Mouse (Mus musculus) spleen, postnatal 10 days (tissue): ENCODE measurements at regions not wholly inside any gene's neighbourhood (a gene's known extent, or its start where the extent isn't known, plus 50 kb on each side); places are given as distances from the start of the nearest gene placed in this dataset.

ENCODE experiments used
- DNase-seq, 2 experiments: peaks; one replicate each; pipeline ENCODE4 v3.0.0; 2021 to 2022; ENCODE audit warnings: low spot score in 2 of 2

DNA sequence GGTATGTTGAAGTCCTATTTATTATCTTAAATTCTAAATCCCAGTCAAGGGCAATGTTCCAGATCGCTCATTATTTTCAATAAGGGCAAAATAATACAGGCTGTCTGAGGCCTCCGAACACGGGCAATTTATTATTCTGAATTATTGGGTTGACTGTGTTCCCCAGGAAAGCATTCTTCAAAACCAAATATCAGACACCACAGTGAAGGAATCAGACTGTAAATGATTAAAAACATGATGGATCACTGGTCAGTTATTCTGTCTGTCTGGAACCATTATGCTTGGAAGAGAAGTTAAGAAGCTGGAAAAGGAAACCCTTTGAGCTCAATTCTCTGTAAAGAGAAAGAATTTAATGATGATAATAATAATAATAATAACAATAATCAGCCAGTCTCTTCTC is 417.4 kb upstream of the Dcn start:
- no peak for DNase-seq

DNA sequence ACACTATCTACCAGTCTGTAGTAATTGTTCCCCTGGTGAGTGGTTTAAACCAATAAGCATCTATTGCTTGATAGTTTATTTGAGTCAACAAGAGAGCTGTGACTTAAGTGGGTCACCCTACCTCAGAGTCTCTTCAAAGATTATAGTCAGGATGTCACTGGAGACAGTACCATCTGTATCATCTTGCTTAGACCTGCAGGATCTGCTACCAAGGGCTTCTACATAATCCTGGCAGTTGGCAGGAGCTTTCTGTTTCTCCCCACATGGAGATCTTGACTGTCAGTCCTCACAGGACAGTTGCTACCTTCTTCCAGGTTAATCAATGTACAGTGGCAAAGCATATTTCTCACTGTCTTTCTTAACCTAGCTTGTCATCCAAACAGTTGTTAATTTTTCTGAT is 414.9 kb upstream of the Dcn start:
- no peak for DNase-seq

DNA sequence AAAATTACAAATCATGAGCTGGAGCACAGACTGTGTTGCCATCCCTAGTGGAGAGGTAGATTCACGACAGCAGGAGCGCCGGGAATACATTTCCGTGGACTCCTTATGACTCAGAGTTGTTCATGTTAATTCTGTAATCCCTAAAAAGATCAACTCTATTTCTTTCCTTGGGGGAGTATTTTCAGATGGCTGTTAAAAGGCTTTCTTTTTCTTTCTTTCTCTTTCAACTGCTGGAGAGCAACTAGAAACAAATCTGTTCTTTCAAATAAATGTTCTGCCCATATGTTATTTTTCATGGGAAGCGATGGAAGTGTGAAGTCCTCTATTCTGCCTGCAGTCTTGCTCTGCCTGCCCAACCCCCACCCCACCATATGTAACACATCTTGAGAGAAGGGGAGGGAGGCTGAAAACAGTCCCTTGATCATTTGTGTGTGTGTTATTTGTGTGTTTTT is 401.4 kb upstream of the Dcn start:
- DNase-seq, result no peak

DNA sequence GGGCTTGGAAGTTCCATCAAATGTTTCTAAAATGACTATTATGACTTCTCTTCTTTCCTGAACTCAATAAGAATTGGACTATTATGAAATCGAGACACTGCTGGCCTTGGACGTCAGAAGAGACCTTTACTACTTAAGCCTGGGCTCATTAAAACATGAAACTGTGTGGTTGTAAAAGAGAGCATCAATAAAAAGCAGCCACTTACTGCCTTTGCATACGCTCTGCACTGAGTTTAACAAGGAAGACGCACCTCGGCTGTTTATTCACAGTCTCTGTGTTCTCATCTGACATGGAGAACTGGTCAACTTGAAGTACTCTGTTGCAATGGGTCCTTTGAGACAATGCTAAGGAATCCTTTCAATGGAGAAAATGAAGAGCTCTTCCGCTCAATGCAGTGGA is 399.8 kb upstream of the Dcn start:
- DNase-seq, result no peak

DNA sequence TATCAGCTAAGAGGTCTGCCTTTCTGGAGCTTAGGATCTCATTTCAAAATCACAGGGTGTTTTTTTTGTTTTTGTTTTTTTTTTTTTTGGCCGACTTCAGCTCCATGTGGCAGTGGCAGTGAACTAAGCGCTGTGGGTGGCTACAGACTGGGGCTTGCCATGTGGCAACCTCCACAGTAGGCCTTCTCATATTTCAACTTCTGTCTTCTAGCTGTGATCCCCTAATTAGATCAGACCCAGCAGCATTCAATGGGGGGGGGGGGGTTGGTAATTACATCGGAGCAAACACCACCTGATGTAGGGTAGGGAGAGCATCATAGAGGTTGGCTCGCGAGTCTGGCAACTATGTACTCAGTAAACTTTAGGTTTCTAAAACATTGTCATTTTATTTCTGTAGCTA is 392.1 kb upstream of the Dcn start:
- no peak for DNase-seq

DNA sequence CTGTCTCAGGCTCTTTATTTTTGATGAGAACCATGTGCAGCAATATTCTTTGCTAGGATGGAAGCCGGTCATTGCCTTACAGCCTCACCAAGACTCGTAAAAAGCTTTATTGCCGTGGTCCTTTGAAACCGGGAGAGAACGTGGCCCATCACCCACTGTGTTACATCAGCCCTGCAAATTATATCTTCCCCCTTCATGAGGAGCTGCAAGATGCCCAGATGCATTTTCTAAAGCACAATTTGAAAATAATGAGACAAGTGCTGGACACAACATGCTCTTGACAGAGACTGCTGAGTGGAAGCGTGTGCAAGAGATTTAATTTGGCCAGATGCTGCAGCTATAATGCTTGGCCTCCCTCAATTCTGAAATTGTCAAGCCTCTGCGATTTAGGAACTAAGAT is 389.2 kb upstream of the Dcn start:
- no peak for DNase-seq

DNA sequence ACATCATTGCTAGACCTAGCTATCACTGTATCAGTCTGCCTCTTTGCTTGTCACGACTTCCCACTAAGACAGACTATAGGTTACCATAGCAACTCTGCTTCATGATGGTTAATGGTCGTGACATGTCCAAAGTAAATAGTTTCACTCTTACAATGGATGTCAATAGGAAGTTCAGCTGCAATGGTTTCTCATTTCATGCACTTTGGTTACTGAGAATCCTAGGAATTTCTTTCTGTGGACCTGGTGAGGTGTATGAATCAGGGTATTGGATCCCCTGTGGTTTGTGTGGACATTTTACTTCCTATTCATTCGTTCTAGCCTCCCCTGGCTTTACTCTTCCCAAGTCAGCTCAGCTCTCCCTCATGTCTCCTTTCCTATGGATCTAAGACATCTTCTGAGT is 385.5 kb upstream of the Dcn start:
- no peak for DNase-seq

DNA sequence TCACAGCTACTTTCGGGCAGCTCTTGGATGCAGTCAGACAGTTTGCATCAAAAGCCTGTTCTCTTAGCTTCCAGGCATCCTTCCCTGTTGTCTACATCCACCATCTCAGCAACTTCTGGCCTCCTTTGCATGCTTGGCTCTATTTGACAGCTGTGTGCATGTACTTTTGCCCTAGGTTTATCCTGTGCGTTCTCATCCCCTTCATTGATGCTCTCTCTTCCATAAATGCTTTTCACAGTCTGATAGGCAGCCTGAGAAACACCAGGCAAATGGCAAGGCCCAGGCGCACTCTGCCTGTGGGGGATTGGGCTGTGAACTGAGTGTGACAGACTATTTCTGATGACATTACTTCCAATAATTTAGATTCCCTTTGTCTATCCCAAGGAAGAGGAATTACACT is 364.9 kb upstream of the Dcn start:
- no peak for DNase-seq

DNA sequence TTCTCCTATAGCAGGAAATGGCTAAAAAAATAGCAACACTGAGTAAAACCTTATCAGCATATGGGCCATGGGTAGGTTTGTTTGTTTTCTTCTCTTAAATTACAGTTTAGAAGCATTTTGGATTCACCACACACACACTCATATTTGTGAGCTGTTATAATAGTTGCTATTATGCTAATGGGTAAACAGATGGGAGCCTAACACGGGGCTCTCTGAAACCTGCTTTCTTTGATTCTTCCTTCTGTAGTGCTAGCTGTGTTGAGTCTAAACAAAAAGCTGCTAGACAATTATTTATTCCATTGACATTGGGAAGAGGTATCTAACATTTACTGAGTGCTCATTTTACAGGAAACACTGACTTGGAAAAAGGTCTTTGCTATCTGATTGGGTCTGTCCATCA is 356.7 kb upstream of the Dcn start:
- DNase-seq, result no peak

DNA sequence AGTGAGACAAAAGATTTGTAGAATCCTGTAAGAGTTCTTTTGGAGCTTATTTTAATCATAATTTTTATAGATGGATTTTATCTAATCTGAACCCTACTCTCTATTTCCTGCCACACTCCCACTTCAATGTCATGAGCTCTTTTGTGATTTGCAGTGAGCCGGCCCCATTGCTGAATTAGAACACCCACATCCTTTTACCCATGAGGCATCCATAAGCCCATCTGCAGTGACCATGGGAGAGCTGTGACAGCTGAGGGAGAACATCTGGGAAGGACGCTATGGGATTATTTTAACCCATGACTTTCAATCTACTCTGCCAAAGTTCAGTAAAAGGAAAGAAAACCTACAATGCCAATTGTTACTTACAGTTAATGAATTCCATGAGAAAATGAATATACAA is 337.8 kb upstream of the Dcn start:
- no peak for DNase-seq

DNA sequence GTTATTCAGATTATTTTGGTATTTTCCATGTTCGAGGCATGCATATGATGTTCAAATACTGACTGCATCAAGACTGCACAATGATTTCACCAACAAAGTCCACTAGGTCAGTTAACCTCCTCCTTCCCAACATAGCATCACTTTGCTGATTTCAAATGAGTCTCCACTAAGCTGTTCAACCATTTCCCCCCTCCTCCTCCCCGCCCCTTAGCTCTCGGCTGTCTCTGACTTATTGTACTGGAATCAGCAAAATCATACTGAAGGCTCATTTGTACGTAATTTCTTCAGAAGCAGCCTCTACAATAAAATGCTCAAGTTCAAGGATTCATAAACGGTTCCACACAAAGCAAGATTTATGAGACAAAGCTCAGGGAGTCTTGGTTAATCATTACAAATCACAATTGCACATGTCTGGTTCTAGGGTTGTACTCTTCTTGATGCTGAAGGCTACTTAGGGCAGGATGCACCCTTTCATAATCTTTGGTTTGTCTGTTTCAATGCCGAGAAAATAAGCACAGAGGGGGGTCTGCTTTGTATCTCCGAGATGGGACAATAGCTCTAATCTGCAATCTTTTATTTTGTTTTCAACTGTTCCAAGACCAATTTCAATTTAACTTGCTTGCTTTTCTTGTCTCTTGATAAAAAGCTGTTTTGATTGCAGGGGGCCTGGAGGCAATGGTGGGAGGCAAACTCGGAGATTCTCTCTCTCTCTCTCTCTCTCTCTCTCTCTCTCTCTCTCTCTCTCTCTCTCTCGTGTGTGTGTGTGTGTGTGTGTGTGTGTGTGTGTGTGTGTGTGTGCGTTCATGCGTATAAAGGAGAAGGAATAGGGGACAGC is 320.6 kb upstream of the Dcn start:
- DNase-seq, result no peak

DNA sequence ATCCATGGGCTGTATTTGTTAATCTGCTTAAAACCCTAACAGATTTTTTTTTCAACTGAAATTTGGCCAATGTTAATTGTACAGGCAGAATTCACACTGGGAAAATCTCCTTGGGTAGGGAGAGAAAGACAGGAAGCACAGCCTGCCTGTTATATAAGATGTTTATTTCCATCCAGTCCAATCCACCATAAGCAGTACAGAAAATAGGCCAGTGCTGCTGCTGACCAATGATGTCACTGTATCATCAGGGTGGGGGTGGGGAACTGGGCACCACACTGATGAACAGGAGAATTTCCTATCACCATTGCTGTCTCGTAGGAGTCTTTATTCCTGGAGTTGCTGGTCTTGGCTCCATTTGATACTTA is 320.0 kb upstream of the Dcn start:
- no peak for DNase-seq

DNA sequence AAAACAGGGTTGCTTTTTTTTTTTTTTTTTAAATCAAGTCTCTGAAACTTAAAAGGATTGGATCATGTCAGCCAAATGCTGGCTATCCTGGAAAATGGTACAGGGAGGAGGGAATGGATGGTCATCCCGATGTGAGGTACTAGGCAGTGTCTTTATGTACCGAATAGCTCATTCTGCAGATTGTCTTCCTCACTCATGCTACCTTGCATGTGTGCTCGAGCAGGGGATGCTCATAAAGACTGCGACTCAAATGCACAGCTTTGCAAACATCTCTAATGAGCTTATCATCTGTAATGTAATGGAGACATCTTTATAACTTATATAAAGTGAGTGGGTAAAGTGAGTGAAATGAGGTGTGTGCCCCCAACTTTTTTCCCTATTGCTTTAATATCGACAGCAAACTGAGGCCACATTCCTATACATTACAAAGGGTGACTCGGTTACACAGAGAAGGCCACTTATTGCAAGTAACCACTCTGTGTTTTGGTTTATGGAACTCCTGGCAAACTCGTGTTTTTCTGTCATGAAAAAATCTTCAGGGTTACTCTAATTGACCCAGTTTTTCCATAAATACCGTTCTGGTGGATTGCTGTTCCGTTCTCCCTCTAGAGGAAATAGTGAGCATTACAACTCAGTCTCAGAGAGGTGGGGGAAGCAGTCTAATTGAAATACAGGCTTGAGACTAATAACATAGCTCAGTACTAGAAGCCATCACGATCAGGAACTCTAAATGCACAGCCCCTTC is 319.4 kb upstream of the Dcn start:
- DNase-seq, result no peak

DNA sequence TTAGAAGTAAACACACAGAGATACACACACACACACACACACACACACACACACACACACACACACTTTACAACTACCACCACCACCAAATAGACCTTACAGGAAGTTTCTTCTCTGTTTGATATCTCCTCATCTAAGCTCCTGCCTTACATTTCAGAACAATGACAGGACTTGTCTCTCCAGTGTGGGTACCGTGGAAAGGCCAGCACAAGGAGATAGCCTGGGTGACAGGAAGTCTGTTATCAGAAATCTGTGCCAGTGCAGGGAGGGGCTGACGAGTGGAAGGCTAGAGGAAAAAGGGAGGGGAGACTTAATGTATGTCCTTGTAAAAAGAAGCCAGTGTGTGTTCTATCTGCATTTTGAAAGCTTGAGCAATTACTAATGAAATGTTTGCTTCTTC is 318.5 kb upstream of the Dcn start:
- no peak for DNase-seq

DNA sequence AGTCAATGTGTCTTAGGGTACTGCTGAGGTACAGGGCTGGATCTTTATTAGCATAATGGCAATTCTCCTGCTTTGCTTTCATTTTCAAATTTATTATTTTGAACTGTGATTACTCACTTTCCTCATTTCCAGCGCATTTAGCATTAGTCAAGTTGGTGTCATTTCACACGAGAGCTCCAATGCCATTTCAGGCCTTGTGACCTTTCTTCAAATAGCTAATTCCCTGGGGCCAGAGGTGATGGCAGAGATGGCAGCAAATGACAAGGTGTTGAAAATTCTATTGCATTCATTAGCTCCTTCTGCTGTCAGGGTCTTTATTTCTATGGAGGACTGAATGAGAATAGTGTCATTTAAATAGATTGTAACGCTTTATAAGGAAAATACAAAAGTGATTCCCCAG is 300.9 kb upstream of the Dcn start:
- no peak for DNase-seq

DNA sequence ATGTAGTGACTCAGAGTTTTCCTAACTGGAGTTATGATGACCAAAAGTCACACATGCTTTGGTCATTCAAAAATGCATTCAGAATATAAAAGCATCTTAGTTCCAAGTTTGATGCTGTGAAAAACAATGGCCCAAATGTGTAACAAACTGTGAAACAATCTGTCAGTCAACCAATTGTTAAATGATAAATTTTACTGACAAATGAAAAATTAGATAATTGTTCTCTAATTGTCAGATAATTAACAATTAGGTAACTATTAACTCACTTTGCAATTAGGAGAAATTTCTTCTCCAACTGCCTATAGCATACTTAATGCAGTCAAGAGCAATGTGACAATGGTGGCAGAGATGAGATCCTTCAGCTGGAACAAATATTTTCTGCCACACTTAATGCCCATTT is 289.7 kb upstream of the Dcn start:
- DNase-seq, result no peak

DNA sequence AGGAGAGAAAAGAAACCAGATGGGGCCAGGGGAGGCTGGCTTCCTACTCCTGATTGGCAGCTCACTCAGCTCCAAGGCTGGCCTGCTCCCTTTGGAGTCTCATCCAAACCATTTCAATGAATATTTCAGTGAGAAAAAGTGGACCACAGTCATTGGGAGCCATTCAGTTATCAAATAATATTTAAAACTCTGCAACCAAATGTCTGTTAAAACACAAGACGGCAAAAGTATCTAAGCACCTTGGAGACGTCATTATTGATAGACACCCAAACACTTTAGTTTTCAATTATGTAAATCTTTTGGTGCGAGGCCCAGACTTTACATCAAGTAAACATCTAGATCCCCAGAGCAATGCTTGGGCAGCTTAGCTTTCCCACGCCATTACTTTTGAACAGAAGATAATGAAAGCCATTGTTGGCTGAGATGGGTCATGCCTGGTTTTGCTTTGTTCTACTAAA is 268.1 kb upstream of the Dcn start:
- DNase-seq, result no peak

DNA sequence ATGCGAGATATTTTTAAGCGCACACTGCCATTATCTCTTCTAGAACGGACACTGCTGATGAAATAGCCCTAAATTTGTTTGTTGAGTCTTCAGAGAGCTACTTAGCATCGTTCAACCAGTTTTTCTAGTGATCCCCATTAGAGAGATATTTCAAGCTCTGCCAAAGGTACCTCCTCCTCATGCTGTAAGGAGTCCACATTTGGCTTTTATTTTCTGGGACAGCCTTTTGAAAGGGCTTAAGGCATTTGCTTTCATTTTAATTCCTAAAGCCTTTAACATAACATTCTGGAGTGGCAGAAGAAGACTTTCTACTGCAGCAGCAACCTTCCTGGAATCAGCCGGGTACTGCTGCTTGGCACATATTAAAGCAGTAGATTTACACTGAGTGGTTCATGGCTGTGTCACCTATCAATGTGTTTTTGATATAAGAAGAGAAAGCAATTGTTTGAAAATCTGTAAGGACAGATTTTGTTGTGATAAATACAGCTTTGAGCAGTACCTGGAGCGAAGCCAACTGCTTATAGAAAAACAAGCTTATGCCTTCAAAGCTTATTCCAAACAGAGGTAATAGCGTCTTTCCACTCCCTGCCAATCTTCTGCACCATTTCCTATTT is 267.5 kb upstream of the Dcn start:
- DNase-seq, result no peak

DNA sequence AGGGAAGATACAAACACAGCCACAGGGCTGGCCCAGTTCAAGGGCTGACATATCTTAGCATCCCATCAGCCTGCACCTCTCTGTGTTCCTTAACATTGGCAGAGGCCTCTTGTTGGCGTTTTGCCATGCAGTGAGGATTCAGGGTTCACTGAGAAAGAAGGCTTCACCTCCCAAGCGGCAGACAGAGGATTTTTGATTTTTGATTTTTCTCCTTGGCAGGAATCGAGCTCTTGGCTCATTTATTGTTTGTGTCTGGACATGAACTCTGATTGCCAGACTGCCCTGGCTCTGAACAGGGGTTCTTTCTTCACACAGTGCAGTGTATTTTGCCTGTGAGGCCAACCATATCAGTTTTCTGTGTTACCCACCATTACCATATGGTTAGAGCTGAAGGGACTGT is 259.9 kb upstream of the Dcn start:
- DNase-seq, result no peak

DNA sequence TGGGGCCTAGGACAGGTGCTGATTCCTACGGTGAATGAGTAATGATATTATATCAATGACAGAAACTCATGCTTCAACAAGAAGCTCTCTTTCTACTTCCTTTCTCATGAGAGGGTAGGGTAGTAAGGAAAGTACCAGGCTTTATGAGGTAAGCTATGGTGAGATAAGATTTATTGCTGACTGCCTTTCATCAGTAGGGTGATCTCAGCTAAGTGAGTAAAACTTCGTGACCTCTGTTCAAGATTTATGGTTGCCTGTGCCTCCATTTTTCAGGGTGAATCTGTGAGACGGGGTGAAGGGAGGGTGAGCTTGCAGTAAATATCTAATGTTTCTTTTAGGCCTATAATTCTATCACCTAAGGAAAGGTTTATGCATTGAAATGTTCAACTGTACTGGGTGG is 259.0 kb upstream of the Dcn start:
- no peak for DNase-seq

DNA sequence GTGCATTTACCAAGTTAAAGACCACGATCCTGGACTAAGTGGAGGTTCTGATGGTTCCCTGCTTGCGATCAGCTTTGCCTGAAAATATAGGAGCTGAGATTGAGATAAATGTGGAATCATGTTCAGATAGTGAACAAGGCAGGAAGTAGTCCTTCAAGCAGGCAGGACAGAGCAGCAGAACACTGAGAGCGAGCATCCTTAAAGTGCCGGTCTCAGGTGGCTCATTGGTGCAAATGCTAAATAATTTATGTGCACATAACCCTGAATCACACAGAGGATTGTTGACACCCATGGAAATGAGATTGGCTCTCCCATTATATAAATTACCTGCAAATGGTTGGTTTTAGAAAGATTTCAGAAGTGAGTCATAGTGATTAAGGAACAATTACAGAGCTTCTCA is 243.8 kb upstream of the Dcn start:
- DNase-seq, result no peak

DNA sequence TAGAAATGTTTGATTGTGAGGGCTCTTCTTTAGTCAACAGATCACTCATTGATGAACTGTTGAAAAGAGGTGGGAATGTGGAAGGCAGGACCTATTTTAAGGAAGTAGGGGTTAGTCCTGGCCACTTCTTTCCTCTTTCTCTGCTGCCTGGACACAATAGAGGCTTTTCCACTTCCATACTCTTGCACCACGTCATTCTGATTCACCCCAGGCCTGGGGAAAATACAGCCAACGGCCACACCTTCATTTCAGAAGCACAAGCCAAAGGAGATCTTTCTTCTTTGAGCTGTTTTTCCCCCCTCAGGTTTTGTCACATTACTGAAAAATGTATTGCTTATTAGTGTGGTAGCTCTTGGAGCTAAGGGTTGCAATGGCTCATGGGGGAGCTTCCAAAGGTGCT is 237.9 kb upstream of the Dcn start:
- no peak for DNase-seq

DNA sequence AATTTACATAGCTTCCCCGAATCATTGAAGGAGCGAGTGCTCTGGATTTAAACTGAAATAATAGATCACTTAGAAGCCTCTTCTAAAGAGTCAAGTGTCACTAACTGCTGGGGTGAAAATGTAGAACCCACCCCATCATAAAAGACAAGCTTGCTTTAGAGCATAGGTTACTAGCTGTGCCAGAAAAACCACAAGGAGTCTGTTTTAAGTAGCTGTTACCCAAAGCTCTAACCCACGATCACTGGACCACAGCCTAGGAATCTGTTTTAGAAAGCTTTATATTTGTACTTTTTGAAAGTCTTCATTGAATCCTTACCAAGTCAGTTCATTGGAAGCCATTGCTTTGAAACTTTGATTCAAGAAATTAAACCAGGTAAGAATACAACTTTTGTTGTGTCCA is 233.7 kb upstream of the Dcn start:
- DNase-seq, result no peak
